In genomic region chr6:25808806-25809495, GRCm38 (mm10) we compare ENCODE assay signal across 8 mouse cellular contexts. TPM values are rescaled to one million over a fixed set of nuclear protein-coding genes. Genes with fewer than 3 reads are reported as not detected.
DNase-seq lines count a peak whose midpoint lies in the region; ATAC-seq and TF ChIP-seq lines count a peak whose summit lies in the region.

Gene Pot1a (minus strand): TSS chr6:25809246.

- no peaks in the 10 kb centered on the region for H3K9me3 ChIP-seq in kidney, embryonic 14.5 days (ENCODE audit: control insufficient read depth, low read length)
- no peaks in the 10 kb centered on the region for H3K9me3 ChIP-seq in limb, embryonic 15.5 days

- no peak for TF ChIP-seq CTCF in bone marrow macrophage, adult 2 months (IDR thresholded peaks at IDR 0.05; ENCODE audit: low read depth, low read length)
- TF ChIP-seq CTCF in embryonic fibroblast, embryonic 13.5 days (IDR thresholded peaks at IDR 0.05; ENCODE audit: borderline replicate concordance, insufficient read depth, low read length) = no peak

- H3K4me1 ChIP-seq in bone marrow macrophage, adult 2 months (ENCODE audit: control insufficient read depth, insufficient read depth, low read length) = peaks cover 3% of the 10 kb centered on the region
- no peaks in the 10 kb centered on the region for H3K4me1 ChIP-seq in embryonic fibroblast, embryonic 13.5 days (ENCODE audit: control insufficient read depth, insufficient read depth, low read length)
- H3K4me1 ChIP-seq in kidney, embryonic 14.5 days (ENCODE audit: control insufficient read depth, insufficient read depth, low read length) = no peaks in the 10 kb centered on the region
- H3K4me1 ChIP-seq in limb, embryonic 15.5 days = no peaks in the 10 kb centered on the region

- H3K27me3 ChIP-seq in kidney, embryonic 14.5 days (ENCODE audit: control insufficient read depth, insufficient read depth, low read length) = no peaks in the 10 kb centered on the region
- no peaks in the 10 kb centered on the region for H3K27me3 ChIP-seq in limb, embryonic 15.5 days

- peak; percentile 99 for DNase-seq in A20 (ENCODE audit: low read depth, low spot score)
- peak; percentile 96 to 97 for DNase-seq in heart, adult 9 months (ENCODE audit: low spot score in 2 of 2)
- DNase-seq in monocyte, adult 2 months (ENCODE audit: low read depth in 1 of 2, low spot score in 2 of 2) = peak; percentile 87 to 89
- DNase-seq in spleen, postnatal 36 days (ENCODE audit: low spot score in 2 of 2) = peak; percentile 94 to 96

- peak within 1 kb of the TSS; percentile 58 for H3K9ac ChIP-seq in kidney, embryonic 14.5 days (ENCODE audit: low read depth, low read length)
- peak within 1 kb of the TSS; percentile 47 for H3K9ac ChIP-seq in limb, embryonic 15.5 days

- H3K36me3 ChIP-seq in kidney, embryonic 14.5 days (ENCODE audit: control insufficient read depth, insufficient read depth, low read length) = no peaks in the 10 kb centered on the region; the same call in 1 of the 2 replicates
- H3K36me3 ChIP-seq in limb, embryonic 15.5 days = 0 out of 2 replicates have a peak, but pooled peaks cover 4% of the 10 kb centered on the region

- TF ChIP-seq POLR2A in bone marrow macrophage, adult 2 months (IDR thresholded peaks at IDR 0.05; ENCODE audit: borderline replicate concordance, low read depth, low read length) = no peak
- peak; percentile 88 for TF ChIP-seq POLR2A in embryonic fibroblast, embryonic 13.5 days (IDR thresholded peaks at IDR 0.05; ENCODE audit: low read depth, low read length)

- under 1% methylated on average over 34 of the region's 34 CpGs for WGBS in kidney, embryonic 14.5 days
- under 1% methylated on average over 34 of the region's 34 CpGs for WGBS in limb, embryonic 15.5 days

- peak within 1 kb of the TSS; percentile 97 for H3K4me3 ChIP-seq in bone marrow macrophage, adult 2 months (ENCODE audit: insufficient read depth, low read length)
- peak within 1 kb of the TSS; percentile 94 for H3K4me3 ChIP-seq in embryonic fibroblast, embryonic 13.5 days (ENCODE audit: insufficient read depth, low read length)
- H3K4me3 ChIP-seq in kidney, embryonic 14.5 days (ENCODE audit: low read length) = peak within 1 kb of the TSS; percentile 53
- H3K4me3 ChIP-seq in limb, embryonic 15.5 days = peak within 1 kb of the TSS; percentile 59

- ATAC-seq in kidney, embryonic 14.5 days (ENCODE audit: low FRiP score, low TSS enrichment) = peak; percentile 100
- ATAC-seq in limb, embryonic 15.5 days (ENCODE audit: insufficient number of reproducible peaks, low FRiP score, low TSS enrichment, low read depth) = peak; percentile 94

- peak within 1 kb of the TSS; percentile 56 for H3K4me2 ChIP-seq in kidney, embryonic 14.5 days (replicated peaks; ENCODE audit: low read depth, low read length)
- H3K4me2 ChIP-seq in limb, embryonic 15.5 days = peak within 1 kb of the TSS; percentile 47

- peak within 1 kb of the TSS; percentile 75 for H3K27ac ChIP-seq in bone marrow macrophage, adult 2 months (ENCODE audit: insufficient read depth, low read depth, low read length)
- peak within 1 kb of the TSS; percentile 48; the same call in 1 of the 2 replicates for H3K27ac ChIP-seq in embryonic fibroblast, embryonic 13.5 days (ENCODE audit: insufficient read depth, low read length)
- H3K27ac ChIP-seq in kidney, embryonic 14.5 days (ENCODE audit: low read depth, low read length) = peak within 1 kb of the TSS; percentile 68; the same call in 1 of the 2 replicates
- peak within 1 kb of the TSS; percentile 85 for H3K27ac ChIP-seq in limb, embryonic 15.5 days

RNA-seq across cellular contexts. Expression of gene Pot1a, which starts in this region (rescaled TPM):
- polyA plus RNA-seq in bone marrow macrophage, adult 2 months (2012; ENCODE audit: insufficient read depth, insufficient read length, missing spikeins) = 20.1 and 25.1 TPM in 2 replicates
- 16.4 and 27.0 TPM in 2 replicates for polyA plus RNA-seq in embryonic fibroblast, embryonic 13.5 days (2011; ENCODE audit: insufficient read length, low read depth, missing spikeins)
- 29.2 and 44.7 TPM in 2 replicates for polyA plus RNA-seq in kidney, embryonic 14.5 days (2014; fragmentation: Nextera tagmentation; extraction: Ambion mirVana)
- polyA plus RNA-seq in limb, embryonic 15.5 days (2015; fragmentation: Nextera tagmentation; extraction: Ambion mirVana) = 28.4 and 30.1 TPM in 2 replicates

Comparison
In these comparisons a context has a peak if more than half of its experiments do, and no peak if none do; other contexts are left out.
1. Peak in every context shown above with its lines: DNase-seq, ATAC-seq, H3K4me3 ChIP-seq and H3K27ac ChIP-seq.